In the genomic region with DNA sequence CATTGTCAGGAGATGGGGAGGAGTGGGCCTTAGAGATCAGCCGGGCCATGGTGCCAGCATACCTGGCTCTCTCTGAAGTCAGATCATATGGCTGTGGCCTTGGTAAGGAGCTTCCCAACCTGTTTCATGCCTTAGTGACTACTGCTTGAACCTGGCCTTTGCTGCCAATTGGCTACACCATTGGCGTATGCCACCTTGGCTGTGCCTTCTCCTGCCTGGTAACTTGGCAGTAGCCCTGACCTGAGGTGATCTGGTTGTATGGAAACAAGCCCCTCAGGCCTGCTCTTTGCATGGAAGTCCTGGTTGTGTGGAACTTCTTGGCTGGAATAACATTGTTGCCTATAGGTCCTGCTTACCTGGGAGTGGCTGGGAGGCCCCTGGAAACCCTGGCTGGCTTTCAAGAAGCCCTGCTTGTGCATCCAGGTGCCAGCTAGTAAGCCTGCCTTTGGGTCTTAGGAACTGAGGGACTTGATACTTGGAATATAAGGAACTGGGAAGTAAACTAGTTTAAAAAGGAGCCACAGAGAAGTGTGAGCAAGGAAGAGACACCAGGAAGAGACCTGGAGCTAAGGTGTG, we compare ENCODE assay signal across 19 mouse cellular contexts. TPM values are rescaled to one million over a fixed set of nuclear protein-coding genes. Genes with fewer than 3 reads are reported as not detected.
DNase-seq lines count a peak whose midpoint lies in the region; ATAC-seq and TF ChIP-seq lines count a peak whose summit lies in the region.
"Had no signal": no experiment of that assay in that cellular context is flagged by ENCODE, and none has a peak within 500 bp of the region (broad histone marks: within the 10 kb centered on the region; RNA-seq: fewer than 3 reads in every experiment).

No protein-coding gene starts in this region.

- no peak overlapping the region for H3K4me3 ChIP-seq in embryonic facial prominence, embryonic 13.5 days
- H3K4me3 ChIP-seq in embryonic facial prominence, embryonic 10.5 days = no peak overlapping the region
- peak overlapping the region; percentile 15 for H3K4me3 ChIP-seq in megakaryocyte, embryonic 14.5 days (replicated peaks)
- no peak overlapping the region for H3K4me3 ChIP-seq in stomach, postnatal 0 days (ENCODE audit: low read depth, low read length)
- H3K4me3 ChIP-seq: liver, embryonic 13.5 days; midbrain, embryonic 15.5 days; neural tube, embryonic 13.5 days had no signal

- H3K9ac ChIP-seq in embryonic facial prominence, embryonic 13.5 days = peak overlapping the region; percentile 21; the same call in 1 of the 2 replicates
- H3K9ac ChIP-seq in stomach, postnatal 0 days (ENCODE audit: low read length) = no peak overlapping the region
- H3K9ac ChIP-seq: liver, embryonic 13.5 days; midbrain, embryonic 15.5 days; neural tube, embryonic 13.5 days had no signal

- TF ChIP-seq EP300 in stomach, postnatal 0 days (optimal IDR thresholded peaks at IDR 0.05) = no peak

- WGBS in embryonic facial prominence, embryonic 13.5 days = 88% methylated on average over 2 of the region's 2 CpGs
- 92% methylated on average over 2 of the region's 2 CpGs for WGBS in embryonic facial prominence, embryonic 10.5 days
- WGBS in stomach, postnatal 0 days = 91% methylated on average over 2 of the region's 2 CpGs

- H3K27me3 ChIP-seq in embryonic facial prominence, embryonic 13.5 days = no peaks in the 10 kb centered on the region
- H3K27me3 ChIP-seq in embryonic facial prominence, embryonic 10.5 days (replicated peaks; ENCODE audit: low read depth, poor library complexity, severe bottlenecking) = no peaks in the 10 kb centered on the region
- H3K27me3 ChIP-seq in megakaryocyte, embryonic 14.5 days (replicated peaks) = peaks cover 83% of the 10 kb centered on the region
- H3K27me3 ChIP-seq in stomach, postnatal 0 days (ENCODE audit: control insufficient read depth, insufficient read depth, low read length) = no peaks in the 10 kb centered on the region
- H3K27me3 ChIP-seq: midbrain, embryonic 15.5 days; neural tube, embryonic 13.5 days had no signal

- H3K36me3 ChIP-seq in embryonic facial prominence, embryonic 13.5 days = peaks cover 9% of the 10 kb centered on the region; the same call in 1 of the 2 replicates
- H3K36me3 ChIP-seq in embryonic facial prominence, embryonic 10.5 days (replicated peaks) = peaks cover 35% of the 10 kb centered on the region
- no peaks in the 10 kb centered on the region for H3K36me3 ChIP-seq in megakaryocyte, embryonic 14.5 days (replicated peaks; ENCODE audit: low read length)
- no peaks in the 10 kb centered on the region for H3K36me3 ChIP-seq in stomach, postnatal 0 days (ENCODE audit: control insufficient read depth, insufficient read depth, low read length)
- H3K36me3 ChIP-seq: liver, embryonic 13.5 days; midbrain, embryonic 15.5 days; neural tube, embryonic 13.5 days had no signal

- peaks cover 57% of the 10 kb centered on the region for H3K4me1 ChIP-seq in embryonic facial prominence, embryonic 13.5 days
- peaks cover 50% of the 10 kb centered on the region for H3K4me1 ChIP-seq in embryonic facial prominence, embryonic 10.5 days
- peaks cover 35% of the 10 kb centered on the region for H3K4me1 ChIP-seq in megakaryocyte, embryonic 14.5 days
- peaks cover 20% of the 10 kb centered on the region for H3K4me1 ChIP-seq in stomach, postnatal 0 days (replicated peaks; ENCODE audit: control insufficient read depth, insufficient read depth)

- H3K9me3 ChIP-seq in embryonic facial prominence, embryonic 13.5 days = no peaks in the 10 kb centered on the region
- no peaks in the 10 kb centered on the region for H3K9me3 ChIP-seq in embryonic facial prominence, embryonic 10.5 days
- 0 out of 2 replicates have a peak, but pooled peaks cover 2% of the 10 kb centered on the region for H3K9me3 ChIP-seq in megakaryocyte, embryonic 14.5 days
- no peaks in the 10 kb centered on the region for H3K9me3 ChIP-seq in stomach, postnatal 0 days (ENCODE audit: control insufficient read depth, low read length)
- H3K9me3 ChIP-seq: G1E; liver, embryonic 13.5 days; midbrain, embryonic 15.5 days; neural tube, embryonic 13.5 days had no signal

- H3K4me2 ChIP-seq in embryonic facial prominence, embryonic 13.5 days = no peak overlapping the region
- H3K4me2 ChIP-seq in stomach, postnatal 0 days (replicated peaks; ENCODE audit: low read depth) = peak overlapping the region; percentile 2; the same call in 1 of the 2 replicates
- H3K4me2 ChIP-seq: liver, embryonic 13.5 days; midbrain, embryonic 15.5 days; neural tube, embryonic 13.5 days had no signal

- ATAC-seq in embryonic facial prominence, embryonic 13.5 days (ENCODE audit: insufficient number of reproducible peaks, insufficient read depth, low FRiP score, low TSS enrichment, low read depth) = no peak
- no peak for ATAC-seq in megakaryocyte, adult 5-6 weeks (ENCODE audit: poor library complexity, severe bottlenecking)
- ATAC-seq in stomach, postnatal 0 days (ENCODE audit: low FRiP score, low TSS enrichment) = no peak
- ATAC-seq: midbrain, embryonic 15.5 days had no signal

- DNase-seq in embryonic facial prominence, embryonic 10.5 days (ENCODE audit: low spot score) = no peak
- DNase-seq in cerebellum, postnatal 36 days = peak; percentile 70 to 72
- DNase-seq in stomach, postnatal 0 days (ENCODE audit: low spot score) = peak; percentile 64
- DNase-seq in urinary bladder, postnatal 4 days (ENCODE audit: low spot score in 2 of 2) = no peak
- no peak for DNase-seq in thymus, postnatal 25 days
- DNase-seq: adrenal gland, postnatal 25 days; heart, postnatal 36 days; liver, embryonic 13.5 days; lung, postnatal 14 days; right cerebral cortex, adult 18-20 months had no signal

- H3K27ac ChIP-seq in embryonic facial prominence, embryonic 13.5 days = no peak overlapping the region
- no peak overlapping the region for H3K27ac ChIP-seq in embryonic facial prominence, embryonic 10.5 days (replicated peaks)
- peak overlapping the region; percentile 56; the same call in 1 of the 2 replicates for H3K27ac ChIP-seq in stomach, postnatal 0 days (replicated peaks)
- H3K27ac ChIP-seq: liver, embryonic 13.5 days; midbrain, embryonic 15.5 days; neural tube, embryonic 13.5 days had no signal

- TF ChIP-seq CTCF in stomach, postnatal 0 days (IDR thresholded peaks at IDR 0.05; ENCODE audit: low read depth) = no peak

RNA-seq across cellular contexts. Expression of a gene that starts 6.3 kb away (rescaled TPM):
- 12.3 and 15.5 TPM in 2 replicates for polyA plus RNA-seq in embryonic facial prominence, embryonic 13.5 days (2015; fragmentation: Nextera tagmentation; extraction: Ambion mirVana)
- 11.8 and 12.3 TPM in 2 replicates for polyA plus RNA-seq in embryonic facial prominence, embryonic 10.5 days (2016; fragmentation: Nextera tagmentation; extraction: Ambion mirVana)
- 0.64 and 1.8 TPM in 2 replicates for polyA plus RNA-seq in megakaryocyte, embryonic 14.5 days (2012; ENCODE audit: insufficient read depth, low replicate concordance)
- 6.5 and 6.6 TPM in 2 replicates for total RNA-seq in megakaryocyte, adult 5-6 weeks (2015)
- total RNA-seq in megakaryocyte, adult 5-6 weeks (2017) = 4.6 and 4.8 TPM in 2 replicates
- 16.6 and 20.2 TPM in 2 replicates for polyA plus RNA-seq in stomach, postnatal 0 days (2015; fragmentation: Nextera tagmentation; extraction: Ambion mirVana)

RNA-seq across cellular contexts. Expression of a gene that starts 29.2 kb away (rescaled TPM):
- 112 and 116 TPM in 2 replicates for polyA plus RNA-seq in embryonic facial prominence, embryonic 13.5 days (2015; fragmentation: Nextera tagmentation; extraction: Ambion mirVana)
- 109 and 111 TPM in 2 replicates for polyA plus RNA-seq in embryonic facial prominence, embryonic 10.5 days (2016; fragmentation: Nextera tagmentation; extraction: Ambion mirVana)
- polyA plus RNA-seq in megakaryocyte, embryonic 14.5 days (2012; ENCODE audit: insufficient read depth, low replicate concordance) = 2.8 and 10.0 TPM in 2 replicates
- total RNA-seq in megakaryocyte, adult 5-6 weeks (2015) = 82.8 and 91.7 TPM in 2 replicates
- 32.0 and 35.3 TPM in 2 replicates for total RNA-seq in megakaryocyte, adult 5-6 weeks (2017)
- polyA plus RNA-seq in stomach, postnatal 0 days (2015; fragmentation: Nextera tagmentation; extraction: Ambion mirVana) = 87.5 and 91.8 TPM in 2 replicates

RNA-seq across cellular contexts. Expression of a gene that starts 33.2 kb away (rescaled TPM):
- polyA plus RNA-seq in embryonic facial prominence, embryonic 13.5 days (2015; fragmentation: Nextera tagmentation; extraction: Ambion mirVana) = 0.92 and 1.1 TPM in 2 replicates
- polyA plus RNA-seq in embryonic facial prominence, embryonic 10.5 days (2016; fragmentation: Nextera tagmentation; extraction: Ambion mirVana) = 2.0 and 2.1 TPM in 2 replicates
- not detected in 2 replicates for polyA plus RNA-seq in megakaryocyte, embryonic 14.5 days (2012; ENCODE audit: insufficient read depth, low replicate concordance)
- 0.31 TPM in 1 of 2 replicates, not detected in the other for total RNA-seq in megakaryocyte, adult 5-6 weeks (2015)
- total RNA-seq in megakaryocyte, adult 5-6 weeks (2017) = not detected in 2 replicates
- polyA plus RNA-seq in stomach, postnatal 0 days (2015; fragmentation: Nextera tagmentation; extraction: Ambion mirVana) = 0.08 and 0.18 TPM in 2 replicates
- total RNA-seq: adrenal gland, postnatal 25 days had no signal
- polyA plus RNA-seq: liver, embryonic 13.5 days had no signal

RNA-seq across cellular contexts. Expression of a gene that starts 34.1 kb away (rescaled TPM):
- 0.18 TPM in 1 of 2 replicates, not detected in the other for polyA plus RNA-seq in embryonic facial prominence, embryonic 13.5 days (2015; fragmentation: Nextera tagmentation; extraction: Ambion mirVana)
- polyA plus RNA-seq in embryonic facial prominence, embryonic 10.5 days (2016; fragmentation: Nextera tagmentation; extraction: Ambion mirVana) = 0.11 TPM in 2 replicates
- not detected in 2 replicates for polyA plus RNA-seq in megakaryocyte, embryonic 14.5 days (2012; ENCODE audit: insufficient read depth, low replicate concordance)
- not detected in 2 replicates for total RNA-seq in megakaryocyte, adult 5-6 weeks (2015)
- total RNA-seq in megakaryocyte, adult 5-6 weeks (2017) = not detected in 2 replicates
- polyA plus RNA-seq in stomach, postnatal 0 days (2015; fragmentation: Nextera tagmentation; extraction: Ambion mirVana) = not detected in 2 replicates
- total RNA-seq: adrenal gland, postnatal 25 days; heart, adult 8-10 months; heart, postnatal 36 days had no signal
- polyA plus RNA-seq: G1E; liver, embryonic 13.5 days; stomach, embryonic 14.5 days; urinary bladder, adult 2 months had no signal

RNA-seq across cellular contexts. Expression of a gene that starts 45.5 kb away (rescaled TPM):
- polyA plus RNA-seq in embryonic facial prominence, embryonic 13.5 days (2015; fragmentation: Nextera tagmentation; extraction: Ambion mirVana) = 33.1 and 34.7 TPM in 2 replicates
- polyA plus RNA-seq in embryonic facial prominence, embryonic 10.5 days (2016; fragmentation: Nextera tagmentation; extraction: Ambion mirVana) = 25.1 and 26.4 TPM in 2 replicates
- 16.3 and 18.9 TPM in 2 replicates for polyA plus RNA-seq in megakaryocyte, embryonic 14.5 days (2012; ENCODE audit: insufficient read depth, low replicate concordance)
- 5.8 and 9.2 TPM in 2 replicates for total RNA-seq in megakaryocyte, adult 5-6 weeks (2015)
- total RNA-seq in megakaryocyte, adult 5-6 weeks (2017) = 8.6 and 12.1 TPM in 2 replicates
- 7.4 and 7.7 TPM in 2 replicates for polyA plus RNA-seq in stomach, postnatal 0 days (2015; fragmentation: Nextera tagmentation; extraction: Ambion mirVana)

Comparison
In these comparisons a context has a peak if more than half of its experiments do, and no peak if none do; other contexts are left out.
1. DNase-seq: peak in cerebellum, postnatal 36 days (2 of 2) and stomach, postnatal 0 days (single experiment); none in embryonic facial prominence, embryonic 10.5 days (single experiment), urinary bladder, postnatal 4 days (0 of 2) and thymus, postnatal 25 days (single experiment).